Mouse (Mus musculus) heart, embryonic 14.5 days (tissue): ENCODE data around the gene Vmn2r71. TPM values are rescaled to one million over a fixed set of nuclear protein-coding genes. Genes with fewer than 3 reads are reported as not detected.

ENCODE experiments used
- ATAC-seq: fragments of 200-750 bp; cut with Nextera tagmentation; 2 replicates; pipeline ENCODE4 v1.8.0; 2017; ENCODE audit warnings: low read depth, moderate TSS enrichment; ENCODE audit not compliant: insufficient number of reproducible peaks, insufficient read depth, low FRiP score
- H3K27ac ChIP-seq, 2 experiments: fragments of 200-500 bp in 1 of 2; fragments of 300-500 bp in 1 of 2; sonication (generic) in 1 of 2; replicated peaks in 1 of 2; 2 replicates each; pipeline ENCODE4 v1.5.1; 2012 to 2014; ENCODE audit warnings: low read depth in 2 of 2, low read length in 2 of 2, control low read depth in 1 of 2, mild to moderate bottlenecking in 1 of 2, mixed read lengths in 1 of 2; ENCODE audit not compliant: control insufficient read depth in 1 of 2, insufficient read depth in 1 of 2
- H3K27me3 ChIP-seq: fragments of 300-500 bp; sonication (generic); 2 replicates; pipeline ENCODE4 v1.6.1; 2014; ENCODE audit warnings: mild to moderate bottlenecking, low read length, control low read depth; ENCODE audit not compliant: control insufficient read depth, insufficient read depth
- H3K36me3 ChIP-seq: fragments of 300-500 bp; sonication (generic); 2 replicates; pipeline ENCODE4 v1.6.1; 2014; ENCODE audit warnings: mild to moderate bottlenecking, control low read depth, low read length, mixed read lengths; ENCODE audit not compliant: control insufficient read depth, insufficient read depth
- H3K4me1 ChIP-seq, 2 experiments: fragments of 200-500 bp in 1 of 2; fragments of 300-500 bp in 1 of 2; sonication (generic) in 1 of 2; 2 replicates each; pipeline ENCODE4 v1.6.1; 2012 to 2014; ENCODE audit warnings: low read length in 2 of 2, control low read depth in 1 of 2, mixed read lengths in 1 of 2; ENCODE audit not compliant: control insufficient read depth in 2 of 2, insufficient read depth in 2 of 2
- H3K4me2 ChIP-seq: fragments of 300-500 bp; sonication (generic); 2 replicates; pipeline ENCODE4 v1.6.1; 2014; ENCODE audit warnings: mild to moderate bottlenecking, low read length
- H3K4me3 ChIP-seq, 2 experiments: fragments of 200-500 bp in 1 of 2; fragments of 300-500 bp in 1 of 2; sonication (generic) in 1 of 2; 2 replicates each; pipeline ENCODE4 v1.5.1; 2012 to 2014; ENCODE audit warnings: low read length in 2 of 2, mild to moderate bottlenecking in 2 of 2, control low read depth in 1 of 2, low read depth in 1 of 2, moderate library complexity in 1 of 2; ENCODE audit not compliant: control insufficient read depth in 1 of 2, insufficient read depth in 1 of 2
- H3K9ac ChIP-seq: fragments of 300-500 bp; sonication (generic); 2 replicates; pipeline ENCODE4 v1.6.1; 2014; ENCODE audit warnings: mild to moderate bottlenecking, low read length
- H3K9me3 ChIP-seq: fragments of 300-500 bp; sonication (generic); 2 replicates; pipeline ENCODE4 v1.6.1; 2016; ENCODE audit warnings: low read length, control low read depth; ENCODE audit not compliant: control insufficient read depth
- WGBS: fragments of 180-500 bp; shearing (Covaris S2); extraction: QIAGEN DNeasy Blood & Tissue Kit; methylation state at CpG from one replicate; pipeline ENCODE4 v1.1.7; 2014; 5-methylcytosine and 5-hydroxymethylcytosine counted together
- polyA plus RNA-seq: library from polyadenylated mRNA; unstranded; fragments of >200 nt; fragmentation: Nextera tagmentation; extraction: Ambion mirVana; gene quantifications from 2 replicates; pipeline ENCODE4 v1.2.1, GENCODE M21; 2014

Gene Vmn2r71
- polyA plus RNA-seq = not detected in 2 replicates

DNA sequence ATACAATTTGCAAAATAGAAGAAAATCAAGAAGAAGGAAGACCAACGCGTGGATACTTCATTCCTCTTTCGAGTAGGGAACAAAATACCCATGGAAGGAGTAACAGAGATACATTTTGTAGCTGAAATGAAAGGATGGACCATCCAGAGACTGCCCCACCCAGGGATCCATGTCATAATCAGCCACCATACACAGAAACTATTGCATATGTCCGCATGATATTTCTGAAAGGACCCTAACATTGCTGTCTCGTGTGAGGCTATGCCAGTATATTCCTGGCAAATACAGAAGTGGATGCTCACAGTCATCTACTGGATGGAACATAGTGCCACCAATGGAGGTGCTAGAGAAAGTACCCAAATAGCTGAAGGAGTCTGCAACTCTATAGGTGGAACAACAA is at the start of gene Vmn2r71:
Gene Vmn2r71, plus strand, starts transcription at position 301 of the 400 bp plus-strand sequence.
- Histone ChIP-seq H3K4me1 (no peaks in the 10 kb centered on the region), H3K4me3 (no peak within 1 kb of the TSS), H3K9me3 (no peaks in the 10 kb centered on the region), H3K4me2 (no peak within 1 kb of the TSS), H3K27me3 (no peaks in the 10 kb centered on the region), H3K27ac (no peak within 1 kb of the TSS), H3K9ac (no peak within 1 kb of the TSS), H3K36me3 (no peaks in the 10 kb centered on the region)
- ATAC-seq = no peak
- WGBS = 73% methylated on average over 5 of the region's 5 CpGs

DNA sequence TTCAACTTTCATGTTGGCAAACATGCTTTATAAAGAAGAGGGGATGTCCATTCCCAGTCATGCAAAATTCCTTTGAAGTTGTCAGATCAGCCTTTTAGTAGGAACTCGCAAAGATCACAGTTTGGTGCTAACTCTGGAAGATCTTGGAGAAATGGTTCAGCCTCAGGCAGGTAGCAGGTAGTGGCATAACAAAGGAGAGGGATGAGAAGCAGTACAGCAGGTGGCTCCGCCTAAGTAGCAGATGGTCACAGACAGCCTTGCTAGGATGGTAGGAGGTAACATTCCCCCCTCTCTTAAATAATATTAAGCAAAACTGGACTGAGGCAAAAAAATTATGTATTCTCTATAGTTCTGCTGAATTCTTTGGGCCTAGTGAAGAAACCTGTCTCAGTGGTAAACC is 20.8 kb upstream of the Vmn2r71 start:
- Histone ChIP-seq H3K4me3 (no peak overlapping the region), H3K27me3 (no peaks in the 10 kb centered on the region), H3K27ac (no peak overlapping the region), H3K9ac (no peak overlapping the region), H3K4me2 (no peak overlapping the region), H3K4me1 (no peaks in the 10 kb centered on the region), H3K36me3 (no peaks in the 10 kb centered on the region), H3K9me3 (no peaks in the 10 kb centered on the region)
- 70% methylated on average over 2 of the region's 2 CpGs for WGBS
- ATAC-seq = no peak

DNA sequence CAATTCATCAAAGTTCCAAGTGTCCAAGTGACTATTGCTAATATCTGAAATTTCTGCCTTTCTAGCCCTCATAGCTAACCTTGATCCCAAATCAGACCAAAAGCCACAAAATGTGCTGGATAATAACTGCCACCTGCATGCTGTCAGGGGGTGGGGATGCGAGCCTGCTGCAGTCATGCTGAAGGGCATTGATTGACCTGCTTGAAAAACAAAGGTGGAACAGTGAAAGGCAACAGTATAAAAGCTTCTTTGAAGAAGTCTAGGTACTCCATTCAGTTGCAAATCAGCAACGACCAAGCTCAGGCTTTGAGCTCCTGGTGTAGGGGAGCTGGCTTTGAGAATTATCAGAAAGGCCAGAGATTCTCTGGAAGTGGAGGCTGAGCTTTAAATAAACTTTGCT is 19.8 kb upstream of the Vmn2r71 start:
- Histone ChIP-seq H3K9ac (no peak overlapping the region), H3K9me3 (no peaks in the 10 kb centered on the region), H3K4me1 (no peaks in the 10 kb centered on the region), H3K4me3 (no peak overlapping the region), H3K36me3 (no peaks in the 10 kb centered on the region), H3K4me2 (no peak overlapping the region), H3K27me3 (no peaks in the 10 kb centered on the region), H3K27ac (no peak overlapping the region)
- WGBS = 68% methylated on average over 2 of the region's 2 CpGs
- no peak for ATAC-seq

DNA sequence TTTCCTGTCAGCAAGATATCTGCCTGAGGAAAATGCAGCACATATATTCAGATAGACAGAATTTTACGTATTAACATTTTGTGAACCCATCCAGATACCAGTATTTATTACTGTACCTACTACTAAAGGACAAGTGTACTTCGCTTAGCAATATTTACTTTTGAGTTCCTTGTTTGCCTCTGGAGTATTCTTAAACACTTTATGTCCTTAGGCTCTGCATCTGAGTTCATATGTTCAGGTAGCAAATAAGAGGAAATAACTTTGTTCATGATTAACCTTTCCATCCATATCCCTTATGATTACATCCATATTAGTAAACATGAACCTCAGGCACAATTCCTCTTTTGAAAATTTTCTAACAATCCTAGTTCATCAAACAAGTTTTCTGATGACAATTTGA is 6.2 kb downstream of the Vmn2r71 start, which contains the start of gene Vmn2r70:
Gene Vmn2r70, minus strand, starts transcription at position 101 of the 400 bp plus-strand sequence.
- H3K9ac ChIP-seq = no peak within 1 kb of the TSS
- WGBS = 75% methylated on average over 2 of the region's 2 CpGs
- H3K4me1 ChIP-seq = no peaks in the 10 kb centered on the region
- H3K4me3 ChIP-seq = no peak within 1 kb of the TSS
- no peak within 1 kb of the TSS for H3K27ac ChIP-seq
- H3K9me3 ChIP-seq = no peaks in the 10 kb centered on the region
- no peak for ATAC-seq
- H3K36me3 ChIP-seq = no peaks in the 10 kb centered on the region
- H3K4me2 ChIP-seq = no peak within 1 kb of the TSS
- no peaks in the 10 kb centered on the region for H3K27me3 ChIP-seq

Other genes with a start within 250 kb of the Vmn2r71 start
- not detected in 2 replicates for gene Vmn2r69, start 147.2 kb upstream of the Vmn2r71 start, polyA plus RNA-seq
- gene Vmn2r70, start 6.1 kb downstream of the Vmn2r71 start, polyA plus RNA-seq = not detected in 2 replicates
- not detected in 2 replicates for gene Vmn2r72, start 192.0 kb downstream of the Vmn2r71 start, polyA plus RNA-seq